ENCODE assay signal across 20 mouse cellular contexts in the genomic region with DNA sequence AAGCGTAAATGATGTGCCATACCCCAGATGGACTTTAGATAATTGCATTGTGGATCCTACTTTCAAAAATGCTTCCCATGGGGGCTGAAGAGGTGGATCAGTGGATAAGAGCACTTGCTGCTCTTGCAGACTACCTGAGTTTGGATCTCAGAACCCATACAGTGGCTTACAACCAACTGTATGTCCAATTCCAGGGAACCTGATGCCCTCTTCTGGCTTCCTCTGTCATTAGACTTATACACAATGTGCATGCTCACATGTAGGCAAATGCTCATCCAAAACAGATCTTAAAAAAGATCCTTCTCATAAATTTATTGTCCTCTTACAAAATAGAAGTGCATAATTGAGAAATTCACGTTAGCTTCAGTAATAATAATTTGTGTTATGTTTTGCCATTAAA. TPM values are rescaled to one million over a fixed set of nuclear protein-coding genes. Genes with fewer than 3 reads are reported as not detected.
DNase-seq lines count a peak whose midpoint lies in the region; ATAC-seq and TF ChIP-seq lines count a peak whose summit lies in the region.
"Had no signal": no experiment of that assay in that cellular context is flagged by ENCODE, and none has a peak within 500 bp of the region (broad histone marks: within the 10 kb centered on the region; RNA-seq: fewer than 3 reads in every experiment).

No protein-coding gene starts in this region.

- peaks cover 3% of the 10 kb centered on the region for H3K36me3 ChIP-seq in kidney, adult 2 months (ENCODE audit: control insufficient read depth, insufficient read depth, low read length)
- H3K36me3 ChIP-seq in kidney, embryonic 15.5 days, result peaks cover 79% of the 10 kb centered on the region
- peaks cover 9% of the 10 kb centered on the region for H3K36me3 ChIP-seq in splenic B cell, adult 2 months (ENCODE audit: control insufficient read depth, insufficient read depth, low read length, poor library complexity, severe bottlenecking)

- WGBS in kidney, adult 2 months, result 86% methylated on average over 2 of the region's 2 CpGs
- 86% methylated on average over 2 of the region's 2 CpGs for WGBS in kidney, embryonic 15.5 days
- WGBS in lung, adult 2 months, result 92% methylated on average over 2 of the region's 2 CpGs

- H3K4me2 ChIP-seq in kidney, embryonic 15.5 days, result no peak overlapping the region
- H3K4me2 ChIP-seq: hindbrain, embryonic 15.5 days; midbrain, embryonic 15.5 days; neural tube, embryonic 12.5 days had no signal

- DNase-seq in CD4-positive, CD25-positive, alpha-beta regulatory T cell, adult 2 months (ENCODE audit: low read depth, low spot score), result peak; percentile 30
- peak; percentile 11 for DNase-seq in kidney, adult 2 months
- DNase-seq in lung, postnatal 25 days (ENCODE audit: low spot score), result peak; percentile 31
- no peak for DNase-seq in lung, adult 2 months
- DNase-seq in splenic B cell, adult 2 months (ENCODE audit: low read depth, low spot score), result peak; percentile 30
- DNase-seq in cerebellum, postnatal 14 days, result no peak
- DNase-seq: cerebellum, adult 8-10 months; embryo, embryonic 11 days; kidney, postnatal 4 days; right cerebral cortex, postnatal 4 days; thymus, postnatal 14 days had no signal

- no peaks in the 10 kb centered on the region for H3K27me3 ChIP-seq in kidney, adult 2 months (replicated peaks; ENCODE audit: control insufficient read depth, insufficient read depth, low read length)
- no peaks in the 10 kb centered on the region for H3K27me3 ChIP-seq in kidney, embryonic 15.5 days
- no peaks in the 10 kb centered on the region for H3K27me3 ChIP-seq in splenic B cell, adult 2 months (ENCODE audit: control insufficient read depth, insufficient read depth, low read length, poor library complexity, severe bottlenecking)
- H3K27me3 ChIP-seq: hindbrain, embryonic 15.5 days; midbrain, embryonic 15.5 days; neural tube, embryonic 12.5 days had no signal

- no peak overlapping the region for H3K27ac ChIP-seq in kidney, adult 2 months (ENCODE audit: insufficient read depth, low read depth, low read length)
- H3K27ac ChIP-seq in kidney, embryonic 15.5 days, result no peak overlapping the region
- H3K27ac ChIP-seq: hindbrain, embryonic 15.5 days; macrophage; midbrain, embryonic 15.5 days; neural tube, embryonic 12.5 days had no signal

- H3K9ac ChIP-seq in kidney, embryonic 15.5 days, result no peak overlapping the region
- H3K9ac ChIP-seq: hindbrain, embryonic 15.5 days; midbrain, embryonic 15.5 days; neural tube, embryonic 12.5 days had no signal

- H3K9me3 ChIP-seq in kidney, embryonic 15.5 days (replicated peaks), result no peaks in the 10 kb centered on the region
- H3K9me3 ChIP-seq: hindbrain, embryonic 15.5 days; midbrain, embryonic 15.5 days; neural tube, embryonic 12.5 days had no signal

- no peak for ATAC-seq in CD4-positive, CD25-positive, alpha-beta regulatory T cell, adult 4 months
- no peak for ATAC-seq in kidney, embryonic 15.5 days (replicated peaks; ENCODE audit: low FRiP score)
- ATAC-seq: midbrain, embryonic 15.5 days had no signal

- no peak for TF ChIP-seq POLR2A in kidney, adult 2 months (IDR thresholded peaks at IDR 0.05; ENCODE audit: low read depth, low read length)
- TF ChIP-seq POLR2A in lung, adult 2 months (IDR thresholded peaks at IDR 0.05; ENCODE audit: borderline replicate concordance, extremely low read depth, low read depth, low read length), result no peak

- TF ChIP-seq CTCF in kidney, adult 2 months (conservative IDR thresholded peaks at IDR 0.05; ENCODE audit: insufficient read depth, insufficient read length, low read depth, low read length), result no peak
- no peak for TF ChIP-seq CTCF in lung, adult 2 months (IDR thresholded peaks at IDR 0.05; ENCODE audit: insufficient read depth, low read length)

- no peak overlapping the region for H3K4me3 ChIP-seq in kidney, adult 2 months (ENCODE audit: insufficient read depth, low read depth, low read length)
- H3K4me3 ChIP-seq in kidney, embryonic 15.5 days (replicated peaks), result no peak overlapping the region
- H3K4me3 ChIP-seq in lung, adult 2 months (replicated peaks; ENCODE audit: extremely low read depth, low read depth, low read length), result no peak overlapping the region
- H3K4me3 ChIP-seq: hindbrain, embryonic 15.5 days; midbrain, embryonic 15.5 days; neural tube, embryonic 12.5 days had no signal

- H3K4me1 ChIP-seq in kidney, adult 2 months (ENCODE audit: control insufficient read depth, insufficient read depth, low read length), result no peaks in the 10 kb centered on the region
- H3K4me1 ChIP-seq in kidney, embryonic 15.5 days, result no peaks in the 10 kb centered on the region
- H3K4me1 ChIP-seq in lung, adult 2 months (ENCODE audit: control insufficient read depth, insufficient read depth, low read length), result no peaks in the 10 kb centered on the region
- H3K4me1 ChIP-seq: hindbrain, embryonic 15.5 days; midbrain, embryonic 15.5 days; neural tube, embryonic 12.5 days had no signal

RNA-seq across cellular contexts. Expression of gene Kdm5b, which starts 31.8 kb away (rescaled TPM):
- 10 to 100 TPM; 15.5 to 18.1 TPM for polyA plus RNA-seq in CD4-positive, CD25-positive, alpha-beta regulatory T cell, adult 4 months (2017; shearing (Covaris generic))
- 6.1 and 6.2 TPM in 2 replicates for polyA plus RNA-seq in kidney, adult 2 months (2012; rRNA removed)
- 54.2 and 56.2 TPM in 2 replicates for polyA plus RNA-seq in kidney, embryonic 15.5 days (2015; fragmentation: Nextera tagmentation; extraction: Ambion mirVana)
- 10.1 TPM in 2 replicates for polyA plus RNA-seq in lung, adult 2 months (2012; rRNA removed)

RNA-seq across cellular contexts. Expression of gene Mgat4e, which starts 42.3 kb away (rescaled TPM):
- not detected for polyA plus RNA-seq in CD4-positive, CD25-positive, alpha-beta regulatory T cell, adult 4 months (2017; shearing (Covaris generic))
- 0.11 TPM in 1 of 2 replicates, not detected in the other for polyA plus RNA-seq in kidney, adult 2 months (2012; rRNA removed)
- polyA plus RNA-seq in kidney, embryonic 15.5 days (2015; fragmentation: Nextera tagmentation; extraction: Ambion mirVana), result not detected in 2 replicates
- polyA plus RNA-seq in lung, adult 2 months (2012; rRNA removed), result not detected in 2 replicates
- polyA plus RNA-seq: frontal cortex, adult 2 months; heart, embryonic 16.5 days; hindbrain, embryonic 15.5 days; macrophage; midbrain, embryonic 15.5 days; neural tube, embryonic 12.5 days; stomach, embryonic 14.5 days had no signal

RNA-seq across cellular contexts. Expression of gene Syt2, which starts 54.7 kb away (rescaled TPM):
- polyA plus RNA-seq in CD4-positive, CD25-positive, alpha-beta regulatory T cell, adult 4 months (2017; shearing (Covaris generic)), result under 1 TPM; 0.13 to 0.33 TPM
- 0.10 and 1.1 TPM in 2 replicates for polyA plus RNA-seq in kidney, adult 2 months (2012; rRNA removed)
- 0.78 and 1.5 TPM in 2 replicates for polyA plus RNA-seq in kidney, embryonic 15.5 days (2015; fragmentation: Nextera tagmentation; extraction: Ambion mirVana)
- 0.05 and 0.14 TPM in 2 replicates for polyA plus RNA-seq in lung, adult 2 months (2012; rRNA removed)
- polyA plus RNA-seq: macrophage had no signal

Comparison
In these comparisons a context has a peak if more than half of its experiments do, and no peak if none do; other contexts are left out.
1. DNase-seq: peak in CD4-positive, CD25-positive, alpha-beta regulatory T cell, adult 2 months (single experiment), kidney, adult 2 months (single experiment), lung, postnatal 25 days (single experiment) and splenic B cell, adult 2 months (single experiment); none in lung, adult 2 months (single experiment) and cerebellum, postnatal 14 days (0 of 2).